Mouse (Mus musculus): ENCODE results near the gene Lce1m. TPM values are rescaled to one million over a fixed set of nuclear protein-coding genes. Genes with fewer than 3 reads are reported as not detected.
A peak's percentile ranks its signal among the peaks of the same experiment; 100 is the strongest.

The Lce1m gene
- polyA plus RNA-seq, 1 experiment from 2014 or later, result not detected

DNA sequence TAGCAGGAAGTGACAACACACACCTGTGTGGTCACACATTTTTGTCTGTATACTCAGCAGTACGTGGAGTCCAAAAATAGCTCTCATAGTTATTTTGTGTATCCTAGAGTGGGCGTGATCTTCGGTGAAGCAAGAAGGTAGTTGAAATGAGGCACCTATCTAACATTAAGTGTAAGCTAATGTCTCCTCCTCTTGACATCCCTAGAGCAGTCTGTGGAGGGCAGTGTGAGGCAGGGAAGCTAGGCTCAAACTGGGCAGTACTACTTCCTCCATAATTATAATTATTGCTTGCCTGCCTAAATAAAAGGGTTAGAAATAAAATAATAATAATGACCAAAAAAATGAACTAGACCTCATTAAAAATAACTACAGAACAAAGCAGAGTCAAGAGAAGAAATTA lies 18.2 kb downstream of the Lce1m start:
- Histone ChIP-seq H3K4me2 (replicated peaks) (no peak overlapping the region), H3K4me3 (no peak overlapping the region), H3K27ac (replicated peaks) (no peak overlapping the region), H3K9ac (replicated peaks) (no peak overlapping the region), H3K4me1 (peaks cover 2% of the 10 kb centered on the region; the same call in 1 of the 2 replicates), H3K36me3 (no peaks in the 10 kb centered on the region), H3K27me3 (no peaks in the 10 kb centered on the region), H3K9me3 (no peaks in the 10 kb centered on the region)
- no peak for ATAC-seq (replicated peaks)
- 82% methylated on average over 3 of the region's 3 CpGs for WGBS

DNA sequence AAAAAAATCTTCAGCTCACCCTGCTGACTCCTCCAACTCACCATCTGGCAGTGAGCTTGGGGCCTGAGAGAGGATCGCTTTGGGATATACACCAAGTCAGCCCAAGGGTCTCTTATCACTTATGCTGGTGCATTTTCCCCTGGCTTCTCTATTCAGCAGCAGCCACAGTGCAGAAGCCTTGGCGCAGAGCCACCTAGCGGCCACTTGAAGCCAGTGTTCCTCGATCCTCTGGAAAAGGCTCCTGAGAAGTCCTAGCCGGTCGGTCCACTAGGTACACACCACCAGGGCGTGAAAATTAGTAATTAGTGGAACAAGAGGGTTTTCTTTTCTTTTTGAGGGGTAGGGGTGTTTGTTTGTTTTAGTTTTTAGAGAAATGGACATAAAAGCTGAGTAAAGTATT lies 20.2 kb downstream of the Lce1m start:
- 4% methylated on average over 7 of the region's 7 CpGs for WGBS
- H3K27ac ChIP-seq (replicated peaks), result no peak overlapping the region
- no peaks in the 10 kb centered on the region for H3K9me3 ChIP-seq
- no peaks in the 10 kb centered on the region for H3K27me3 ChIP-seq
- H3K36me3 ChIP-seq, result no peaks in the 10 kb centered on the region
- H3K4me2 ChIP-seq (replicated peaks), result no peak overlapping the region
- H3K9ac ChIP-seq (replicated peaks), result no peak overlapping the region
- peak; percentile 94 for ATAC-seq (replicated peaks)
- no peak overlapping the region for H3K4me3 ChIP-seq
- H3K4me1 ChIP-seq, result peaks cover 2% of the 10 kb centered on the region; the same call in 1 of the 2 replicates

DNA sequence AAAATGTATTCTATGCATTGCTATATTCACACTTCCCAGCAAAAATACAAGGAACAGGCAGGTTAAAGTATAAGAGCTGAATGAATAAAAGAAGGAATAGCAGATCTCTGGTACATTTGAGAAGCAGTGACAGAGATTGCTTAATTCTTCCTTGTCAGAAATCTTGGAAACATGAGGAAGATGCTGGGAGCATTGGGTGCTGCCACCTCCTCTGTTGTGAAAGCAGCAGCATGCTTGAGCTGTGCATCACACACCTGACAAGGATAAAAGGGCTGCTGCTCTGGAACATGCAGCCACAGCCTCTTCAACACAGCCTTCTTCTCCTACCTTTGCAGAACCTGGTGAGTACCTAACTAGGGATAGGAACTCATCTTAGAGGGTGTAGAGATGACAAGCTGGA lies 26.9 kb downstream of the Lce1m start, which contains the start of gene Lce3f:
TSS of gene Lce3f (plus strand) at position 301 of the 400 bp plus-strand sequence.
- H3K9me3 ChIP-seq, result no peaks in the 10 kb centered on the region
- H3K4me1 ChIP-seq, result no peaks in the 10 kb centered on the region
- no peak within 1 kb of the TSS for H3K27ac ChIP-seq (replicated peaks)
- ATAC-seq (replicated peaks), result no peak
- no peak within 1 kb of the TSS for H3K4me2 ChIP-seq (replicated peaks)
- H3K9ac ChIP-seq (replicated peaks), result no peak within 1 kb of the TSS
- no peak within 1 kb of the TSS for H3K4me3 ChIP-seq
- no peaks in the 10 kb centered on the region for H3K36me3 ChIP-seq
- H3K27me3 ChIP-seq, result no peaks in the 10 kb centered on the region

DNA sequence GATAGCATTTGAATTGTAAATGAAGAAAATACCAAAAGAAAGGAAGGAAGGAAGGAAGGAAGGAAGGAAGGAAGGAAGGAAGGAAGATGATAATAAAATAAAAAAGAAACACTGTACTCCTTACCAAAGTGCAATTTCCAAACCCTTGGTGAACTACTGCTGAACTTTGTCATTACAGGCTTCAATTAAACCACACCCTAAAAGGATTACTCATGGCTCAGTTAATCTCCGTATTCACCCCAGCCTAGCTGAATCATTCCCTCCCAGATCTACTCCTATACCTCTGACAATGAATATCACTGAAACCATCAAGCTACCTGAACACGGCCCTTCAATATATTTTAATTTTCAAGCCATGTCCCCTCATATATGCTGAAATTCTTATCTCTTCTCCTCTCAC lies 40.4 kb downstream of the Lce1m start:
- ATAC-seq (replicated peaks), result no peak
- 75% methylated on average over 2 of the region's 2 CpGs for WGBS
- Histone ChIP-seq H3K9ac (replicated peaks) (no peak overlapping the region), H3K4me1 (no peaks in the 10 kb centered on the region), H3K9me3 (no peaks in the 10 kb centered on the region), H3K4me2 (replicated peaks) (no peak overlapping the region), H3K4me3 (no peak overlapping the region), H3K27ac (replicated peaks) (no peak overlapping the region), H3K36me3 (no peaks in the 10 kb centered on the region), H3K27me3 (no peaks in the 10 kb centered on the region)

Other genes with a start within 250 kb of the Lce1m start
- gene Lce1i, start 240.2 kb downstream of the Lce1m start, polyA plus RNA-seq (2015; fragmentation: Nextera tagmentation; extraction: Ambion mirVana), result not detected in 2 replicates
- not detected in 2 replicates for gene Lce1j, start 228.5 kb downstream of the Lce1m start, polyA plus RNA-seq (2015; fragmentation: Nextera tagmentation; extraction: Ambion mirVana)
- gene Lce1k, start 211.2 kb downstream of the Lce1m start, polyA plus RNA-seq (2015; fragmentation: Nextera tagmentation; extraction: Ambion mirVana), result not detected in 2 replicates
- gene Kprp, start 191.8 kb downstream of the Lce1m start, polyA plus RNA-seq (2015; fragmentation: Nextera tagmentation; extraction: Ambion mirVana), result not detected in 2 replicates
- gene Lce1l, start 167.8 kb downstream of the Lce1m start, polyA plus RNA-seq (2015; fragmentation: Nextera tagmentation; extraction: Ambion mirVana), result not detected in 2 replicates
- gene 2310050C09Rik, start 148.8 kb downstream of the Lce1m start, polyA plus RNA-seq (2015; fragmentation: Nextera tagmentation; extraction: Ambion mirVana), result not detected in 2 replicates
- not detected in 2 replicates for gene Lce3a, start 92.8 kb downstream of the Lce1m start, polyA plus RNA-seq (2015; fragmentation: Nextera tagmentation; extraction: Ambion mirVana)
- not detected in 2 replicates for gene Lce3b, start 86.1 kb downstream of the Lce1m start, polyA plus RNA-seq (2015; fragmentation: Nextera tagmentation; extraction: Ambion mirVana)
- not detected in 2 replicates for gene Lce3c, start 74.6 kb downstream of the Lce1m start, polyA plus RNA-seq (2015; fragmentation: Nextera tagmentation; extraction: Ambion mirVana)
- not detected in 2 replicates for gene Lce3d, start 61.7 kb downstream of the Lce1m start, polyA plus RNA-seq (2015; fragmentation: Nextera tagmentation; extraction: Ambion mirVana)
- gene Lce3e, start 52.0 kb downstream of the Lce1m start, polyA plus RNA-seq (2015; fragmentation: Nextera tagmentation; extraction: Ambion mirVana), result not detected in 2 replicates
- not detected in 2 replicates for gene Lce3f, start 26.8 kb downstream of the Lce1m start, polyA plus RNA-seq (2015; fragmentation: Nextera tagmentation; extraction: Ambion mirVana)
- 0.27 TPM in 1 of 2 replicates, not detected in the other for gene Crct1, start 3.4 kb downstream of the Lce1m start, polyA plus RNA-seq (2015; fragmentation: Nextera tagmentation; extraction: Ambion mirVana)
- gene Gm4858, start 49.8 kb upstream of the Lce1m start, polyA plus RNA-seq (2015; fragmentation: Nextera tagmentation; extraction: Ambion mirVana), result not detected in 2 replicates
- not detected in 2 replicates for gene Crnn, start 125.7 kb upstream of the Lce1m start, polyA plus RNA-seq (2015; fragmentation: Nextera tagmentation; extraction: Ambion mirVana)
- not detected in 2 replicates for gene Flg2, start 178.2 kb upstream of the Lce1m start, polyA plus RNA-seq (2015; fragmentation: Nextera tagmentation; extraction: Ambion mirVana)

Data from forebrain, embryonic 15.5 days (tissue).